Mouse (Mus musculus): ENCODE results near the gene Pkig. TPM values are rescaled to one million over a fixed set of nuclear protein-coding genes. Genes with fewer than 3 reads are reported as not detected.
A peak's percentile ranks its signal among the peaks of the same experiment; 100 is the strongest.

Pkig gene
- total and polyA plus RNA-seq, 2 experiments = 13.2 to 35.0 TPM

GRCm38 (mm10) chr2:163657486-163657885, 700 bp upstream of the Pkig start:
- H3K4me1 ChIP-seq (ENCODE audit: control insufficient read depth, insufficient read depth, low read length) = peaks cover 15% of the 10 kb centered on the region
- no peak overlapping the region for H3K9ac ChIP-seq (ENCODE audit: low read depth, low read length)
- 93% methylated on average over 2 of the region's 2 CpGs for WGBS
- H3K36me3 ChIP-seq (ENCODE audit: control insufficient read depth, insufficient read depth, low read length) = no peaks in the 10 kb centered on the region
- H3K79me2 ChIP-seq (ENCODE audit: control insufficient read depth, insufficient read depth, low read length) = peaks cover 9% of the 10 kb centered on the region; the same call in 1 of the 2 replicates
- no peak overlapping the region for H3K4me3 ChIP-seq (ENCODE audit: insufficient read depth, low read depth, low read length)
- no peak overlapping the region for H3K27ac ChIP-seq (replicated peaks; ENCODE audit: insufficient read depth, low read depth, low read length)
- TF ChIP-seq CTCF (IDR thresholded peaks at IDR 0.05; ENCODE audit: low read depth, low read length) (no peak), POLR2A (IDR thresholded peaks at IDR 0.05; ENCODE audit: extremely low read depth, insufficient read depth, low read length) (no peak)
- DNase-seq (ENCODE audit: extremely low read depth, low read depth, low spot score) = no peak
- no peaks in the 10 kb centered on the region for H3K27me3 ChIP-seq (ENCODE audit: control insufficient read depth, insufficient read depth, low read length)

- 2% methylated on average over 8 of the region's 8 CpGs for WGBS
Observed at GRCm38 (mm10) chr2:163658941-163659340, 755 bp downstream of the Pkig start.

GRCm38 (mm10) chr2:163659431-163659830, 1.2 kb downstream of the Pkig start:
- Histone ChIP-seq H3K27ac (replicated peaks; ENCODE audit: insufficient read depth, low read depth, low read length) (no peak overlapping the region; the same call in 1 of the 2 replicates), H3K79me2 (ENCODE audit: control insufficient read depth, insufficient read depth, low read length) (peaks cover 14% of the 10 kb centered on the region; the same call in 1 of the 2 replicates), H3K4me1 (ENCODE audit: control insufficient read depth, insufficient read depth, low read length) (peaks cover 15% of the 10 kb centered on the region), H3K9ac (ENCODE audit: low read depth, low read length) (no peak overlapping the region), H3K4me3 (ENCODE audit: insufficient read depth, low read depth, low read length) (peak overlapping the region; percentile 93; the same call in 1 of the 2 replicates), H3K27me3 (ENCODE audit: control insufficient read depth, insufficient read depth, low read length) (no peaks in the 10 kb centered on the region), H3K36me3 (ENCODE audit: control insufficient read depth, insufficient read depth, low read length) (no peaks in the 10 kb centered on the region)
- no peak for DNase-seq (ENCODE audit: extremely low read depth, low read depth, low spot score)
- 84% methylated on average over 12 of the region's 12 CpGs for WGBS
- TF ChIP-seq POLR2A (IDR thresholded peaks at IDR 0.05; ENCODE audit: extremely low read depth, insufficient read depth, low read length) (no peak), CTCF (IDR thresholded peaks at IDR 0.05; ENCODE audit: low read depth, low read length) (no peak)

More at GRCm38 (mm10) chr2:163658941-163659340, 755 bp downstream of the Pkig start:
- peaks cover 15% of the 10 kb centered on the region for H3K4me1 ChIP-seq (ENCODE audit: control insufficient read depth, insufficient read depth, low read length)
- H3K27ac ChIP-seq (replicated peaks; ENCODE audit: insufficient read depth, low read depth, low read length) = peak overlapping the region; percentile 51
- peak; percentile 66 for DNase-seq (ENCODE audit: extremely low read depth, low read depth, low spot score)
- peak overlapping the region; percentile 93 for H3K4me3 ChIP-seq (ENCODE audit: insufficient read depth, low read depth, low read length)
- no peaks in the 10 kb centered on the region for H3K27me3 ChIP-seq (ENCODE audit: control insufficient read depth, insufficient read depth, low read length)
- H3K36me3 ChIP-seq (ENCODE audit: control insufficient read depth, insufficient read depth, low read length) = no peaks in the 10 kb centered on the region
- peaks cover 9% of the 10 kb centered on the region; the same call in 1 of the 2 replicates for H3K79me2 ChIP-seq (ENCODE audit: control insufficient read depth, insufficient read depth, low read length)
- TF ChIP-seq POLR2A (IDR thresholded peaks at IDR 0.05; ENCODE audit: extremely low read depth, insufficient read depth, low read length) (no peak), CTCF (IDR thresholded peaks at IDR 0.05; ENCODE audit: low read depth, low read length) (no peak)
- peak overlapping the region; percentile 53; the same call in 1 of the 2 replicates for H3K9ac ChIP-seq (ENCODE audit: low read depth, low read length)

- Histone ChIP-seq H3K4me3 (ENCODE audit: insufficient read depth, low read depth, low read length) (no peak overlapping the region), H3K27ac (replicated peaks; ENCODE audit: insufficient read depth, low read depth, low read length) (peak overlapping the region; percentile 30), H3K9ac (ENCODE audit: low read depth, low read length) (peak overlapping the region; percentile 2; the same call in 1 of the 2 replicates), H3K79me2 (ENCODE audit: control insufficient read depth, insufficient read depth, low read length) (peaks cover 15% of the 10 kb centered on the region; the same call in 1 of the 2 replicates), H3K4me1 (ENCODE audit: control insufficient read depth, insufficient read depth, low read length) (peaks cover 15% of the 10 kb centered on the region), H3K36me3 (ENCODE audit: control insufficient read depth, insufficient read depth, low read length) (no peaks in the 10 kb centered on the region), H3K27me3 (ENCODE audit: control insufficient read depth, insufficient read depth, low read length) (no peaks in the 10 kb centered on the region)
- peak; percentile 68 for DNase-seq (ENCODE audit: extremely low read depth, low read depth, low spot score)
- WGBS = 49% methylated on average over 5 of the region's 5 CpGs
- no peak for TF ChIP-seq CTCF (IDR thresholded peaks at IDR 0.05; ENCODE audit: low read depth, low read length)
- no peak for TF ChIP-seq POLR2A (IDR thresholded peaks at IDR 0.05; ENCODE audit: extremely low read depth, insufficient read depth, low read length)
Observed at GRCm38 (mm10) chr2:163660103-163660701, 2.0 kb downstream of the Pkig start.

- no peak overlapping the region for H3K27ac ChIP-seq (replicated peaks; ENCODE audit: insufficient read depth, low read depth, low read length)
- DNase-seq (ENCODE audit: extremely low read depth, low read depth, low spot score) = no peak
- no peak for TF ChIP-seq POLR2A (IDR thresholded peaks at IDR 0.05; ENCODE audit: extremely low read depth, insufficient read depth, low read length)
- TF ChIP-seq CTCF (IDR thresholded peaks at IDR 0.05; ENCODE audit: low read depth, low read length) = no peak
- peaks cover 20% of the 10 kb centered on the region; the same call in 1 of the 2 replicates for H3K79me2 ChIP-seq (ENCODE audit: control insufficient read depth, insufficient read depth, low read length)
- H3K9ac ChIP-seq (ENCODE audit: low read depth, low read length) = no peak overlapping the region
- 59% methylated on average over 6 of the region's 6 CpGs for WGBS
- H3K4me1 ChIP-seq (ENCODE audit: control insufficient read depth, insufficient read depth, low read length) = peaks cover 15% of the 10 kb centered on the region
- H3K36me3 ChIP-seq (ENCODE audit: control insufficient read depth, insufficient read depth, low read length) = no peaks in the 10 kb centered on the region
- no peaks in the 10 kb centered on the region for H3K27me3 ChIP-seq (ENCODE audit: control insufficient read depth, insufficient read depth, low read length)
- H3K4me3 ChIP-seq (ENCODE audit: insufficient read depth, low read depth, low read length) = no peak overlapping the region
Observed at GRCm38 (mm10) chr2:163661371-163661850, 3.2 kb downstream of the Pkig start.

GRCm38 (mm10) chr2:163662076-163662475, 3.9 kb downstream of the Pkig start:
- no peak for TF ChIP-seq POLR2A (IDR thresholded peaks at IDR 0.05; ENCODE audit: extremely low read depth, insufficient read depth, low read length)
- TF ChIP-seq CTCF (IDR thresholded peaks at IDR 0.05; ENCODE audit: low read depth, low read length) = no peak
- no peak overlapping the region for H3K4me3 ChIP-seq (ENCODE audit: insufficient read depth, low read depth, low read length)
- H3K27ac ChIP-seq (replicated peaks; ENCODE audit: insufficient read depth, low read depth, low read length) = no peak overlapping the region
- peaks cover 20% of the 10 kb centered on the region; the same call in 1 of the 2 replicates for H3K79me2 ChIP-seq (ENCODE audit: control insufficient read depth, insufficient read depth, low read length)
- no peak for DNase-seq (ENCODE audit: extremely low read depth, low read depth, low spot score)
- no peaks in the 10 kb centered on the region for H3K36me3 ChIP-seq (ENCODE audit: control insufficient read depth, insufficient read depth, low read length)
- H3K9ac ChIP-seq (ENCODE audit: low read depth, low read length) = no peak overlapping the region
- WGBS = 94% methylated on average over 5 of the region's 5 CpGs
- H3K27me3 ChIP-seq (ENCODE audit: control insufficient read depth, insufficient read depth, low read length) = no peaks in the 10 kb centered on the region
- peaks cover 15% of the 10 kb centered on the region for H3K4me1 ChIP-seq (ENCODE audit: control insufficient read depth, insufficient read depth, low read length)
